Mouse (Mus musculus): ENCODE measurements around the gene Smg1.

Gene Smg1

GRCm38 (mm10) chr7:118104458-118105052 lies 138.9 kb downstream of the Smg1 start:
- DNase-seq (ENCODE audit: low read depth), result no peak

- no peak for DNase-seq (ENCODE audit: low read depth)
These were observed 139.7 kb downstream of the Smg1 start for GRCm38 (mm10) chr7:118103462-118104379.

- DNase-seq (ENCODE audit: low read depth), result no peak
These were observed 140.6 kb downstream of the Smg1 start for GRCm38 (mm10) chr7:118102678-118103461.

- peak; percentile 39 for DNase-seq (ENCODE audit: low read depth)
These were observed 141.2 kb downstream of the Smg1 start for GRCm38 (mm10) chr7:118102231-118102630.

- no peak for DNase-seq (ENCODE audit: low read depth)
These were observed 145.9 kb downstream of the Smg1 start for GRCm38 (mm10) chr7:118097615-118098014.
